Mouse (Mus musculus) embryonic facial prominence, embryonic 15.5 days (tissue): ENCODE measurements around the gene Paqr9. TPM values are rescaled to one million over a fixed set of nuclear protein-coding genes. Genes with fewer than 3 reads are reported as not detected.

Experiments used
- ATAC-seq: fragments of 200-750 bp; cut with Nextera tagmentation; 2 replicates; pipeline ENCODE4 v1.8.0; 2017; ENCODE audit warnings: low read depth, moderate TSS enrichment; ENCODE audit not compliant: insufficient number of reproducible peaks, low FRiP score, low TSS enrichment
- H3K27ac ChIP-seq: fragments of 300-500 bp; sonication (generic); replicated peaks from 2 replicates; pipeline ENCODE4 v1.5.1; 2015; ENCODE audit warnings: mild to moderate bottlenecking, inconsistent platforms
- H3K27me3 ChIP-seq: fragments of 300-500 bp; sonication (generic); 2 replicates; pipeline ENCODE4 v1.6.1; 2015; ENCODE audit warnings: inconsistent platforms
- H3K36me3 ChIP-seq: fragments of 300-500 bp; sonication (generic); 2 replicates; pipeline ENCODE4 v1.6.1; 2015; ENCODE audit warnings: mild to moderate bottlenecking, inconsistent platforms
- H3K4me1 ChIP-seq: fragments of 300-500 bp; sonication (generic); 2 replicates; pipeline ENCODE4 v1.6.1; 2015; ENCODE audit warnings: inconsistent platforms
- H3K4me2 ChIP-seq: fragments of 300-500 bp; sonication (generic); replicated peaks from 2 replicates; pipeline ENCODE4 v1.6.1; 2015; ENCODE audit warnings: mild to moderate bottlenecking, inconsistent platforms
- H3K4me3 ChIP-seq: fragments of 300-500 bp; sonication (generic); replicated peaks from 2 replicates; pipeline ENCODE4 v1.5.1; 2015; ENCODE audit warnings: mild to moderate bottlenecking, inconsistent platforms
- H3K9ac ChIP-seq: fragments of 300-500 bp; sonication (generic); 2 replicates; pipeline ENCODE4 v1.6.1; 2015; ENCODE audit warnings: inconsistent platforms
- H3K9me3 ChIP-seq: fragments of 300-500 bp; sonication (generic); replicated peaks from 2 replicates; pipeline ENCODE4 v1.6.1; 2016; ENCODE audit warnings: inconsistent platforms
- WGBS: fragments of 180-500 bp; shearing (Covaris S2); methylation state at CpG from one replicate; pipeline ENCODE4 v1.1.7; 2015; 5-methylcytosine and 5-hydroxymethylcytosine counted together
- polyA plus RNA-seq: library from polyadenylated mRNA; unstranded; fragments of >200 nt; fragmentation: Nextera tagmentation; extraction: Ambion mirVana; gene quantifications from 2 replicates; pipeline ENCODE4 v1.2.1, GENCODE M21; 2015

The Paqr9 gene
- polyA plus RNA-seq, 1 experiment from 2014 or later = 0.23 TPM

DNA sequence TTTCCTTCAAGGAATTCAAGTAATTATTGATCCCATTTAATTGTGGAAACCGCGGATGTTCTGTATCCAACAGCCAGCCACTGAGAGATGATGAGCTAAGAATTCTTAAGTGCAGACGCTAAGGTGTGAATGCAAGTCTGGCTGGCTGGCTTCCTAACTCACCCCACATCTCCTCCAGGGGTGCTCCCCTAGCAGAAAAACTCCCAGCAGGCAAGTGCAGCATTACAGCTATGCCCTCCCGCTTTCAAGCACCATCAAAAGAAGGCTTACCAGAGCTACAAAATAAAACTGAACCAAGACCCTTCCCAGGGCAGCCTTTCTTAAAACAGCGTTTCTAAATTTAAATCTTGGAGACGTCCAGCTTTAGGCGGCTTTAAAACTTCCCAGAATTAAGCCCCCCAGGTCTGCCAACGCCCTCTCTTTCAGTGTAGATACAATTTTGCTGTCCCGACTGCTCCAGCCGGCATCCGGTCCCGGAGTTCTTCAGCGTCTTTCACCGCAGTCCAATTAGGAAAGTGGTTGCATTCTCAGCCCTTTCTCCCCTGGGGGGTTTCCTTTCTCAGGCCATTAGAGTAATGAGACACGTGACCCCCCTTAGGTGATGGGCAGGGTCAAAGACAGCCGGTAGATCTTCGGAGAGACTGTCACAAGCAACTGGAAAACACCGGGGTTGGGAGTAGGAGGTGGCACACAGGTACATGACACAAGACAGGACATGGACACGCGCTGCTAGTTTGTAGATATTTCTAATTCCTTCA, 22.5 kb downstream of the Paqr9 start:
- H3K9ac ChIP-seq = no peak overlapping the region
- no peak for ATAC-seq
- no peaks in the 10 kb centered on the region for H3K9me3 ChIP-seq
- peak overlapping the region; percentile 14 for H3K4me3 ChIP-seq
- 5% methylated on average over 20 of the region's 20 CpGs for WGBS
- peaks cover 4% of the 10 kb centered on the region; the same call in 1 of the 2 replicates for H3K4me1 ChIP-seq
- H3K36me3 ChIP-seq = no peaks in the 10 kb centered on the region
- peak overlapping the region; percentile 39 for H3K4me2 ChIP-seq
- peaks cover 11% of the 10 kb centered on the region for H3K27me3 ChIP-seq
- no peak overlapping the region for H3K27ac ChIP-seq

DNA sequence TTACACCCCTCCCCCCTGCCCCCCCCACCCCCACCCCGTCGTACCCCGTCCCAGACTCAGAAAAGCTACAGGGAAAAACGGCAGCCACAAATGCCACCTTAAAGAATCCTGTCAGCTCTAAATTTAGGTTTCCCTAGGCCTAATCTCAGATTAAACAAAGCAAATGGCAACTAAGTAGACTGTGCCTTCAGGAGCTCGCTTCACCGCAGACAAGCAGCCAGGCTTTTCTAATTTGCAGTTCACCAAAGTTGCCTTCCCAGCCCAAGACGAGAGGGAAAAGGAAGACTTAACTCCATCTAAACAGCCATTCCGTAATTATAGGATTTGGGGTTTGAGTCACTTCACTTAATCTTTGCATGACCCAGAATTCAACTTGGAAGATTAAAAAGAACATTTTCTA, 23.1 kb downstream of the Paqr9 start:
- H3K27me3 ChIP-seq = peaks cover 11% of the 10 kb centered on the region
- ATAC-seq = no peak
- no peak overlapping the region for H3K4me2 ChIP-seq
- no peaks in the 10 kb centered on the region for H3K36me3 ChIP-seq
- 3% methylated on average over 8 of the region's 8 CpGs for WGBS
- H3K4me3 ChIP-seq = no peak overlapping the region
- no peak overlapping the region for H3K27ac ChIP-seq
- no peak overlapping the region for H3K9ac ChIP-seq
- H3K9me3 ChIP-seq = no peaks in the 10 kb centered on the region
- peaks cover 4% of the 10 kb centered on the region; the same call in 1 of the 2 replicates for H3K4me1 ChIP-seq

DNA sequence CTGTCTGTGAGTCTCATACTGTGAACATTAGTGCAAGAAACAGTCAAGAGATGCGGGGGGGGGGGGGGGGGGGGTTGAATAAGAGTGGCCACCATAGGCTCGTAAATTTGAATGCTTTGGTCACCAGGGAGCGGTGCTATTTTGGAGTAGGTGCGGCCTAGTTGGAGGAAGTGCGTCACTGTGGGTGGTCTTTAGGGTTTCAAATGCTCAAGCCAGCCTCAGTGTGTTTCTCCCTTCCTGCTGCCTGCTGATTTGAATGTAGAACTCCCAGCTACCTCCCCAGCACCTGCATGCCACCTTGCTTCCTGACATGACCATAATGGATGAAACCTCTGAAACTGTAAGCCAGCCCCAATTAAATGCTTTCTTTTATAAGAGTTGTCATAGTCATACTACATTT, 26.6 kb downstream of the Paqr9 start:
- ATAC-seq = no peak
- H3K4me3 ChIP-seq = no peak overlapping the region
- peaks cover 4% of the 10 kb centered on the region; the same call in 1 of the 2 replicates for H3K4me1 ChIP-seq
- no peak overlapping the region for H3K4me2 ChIP-seq
- WGBS = 95% methylated on average over 4 of the region's 5 CpGs
- no peak overlapping the region for H3K27ac ChIP-seq
- no peaks in the 10 kb centered on the region for H3K36me3 ChIP-seq
- no peak overlapping the region for H3K9ac ChIP-seq
- H3K27me3 ChIP-seq = peaks cover 8% of the 10 kb centered on the region
- H3K9me3 ChIP-seq = no peaks in the 10 kb centered on the region

DNA sequence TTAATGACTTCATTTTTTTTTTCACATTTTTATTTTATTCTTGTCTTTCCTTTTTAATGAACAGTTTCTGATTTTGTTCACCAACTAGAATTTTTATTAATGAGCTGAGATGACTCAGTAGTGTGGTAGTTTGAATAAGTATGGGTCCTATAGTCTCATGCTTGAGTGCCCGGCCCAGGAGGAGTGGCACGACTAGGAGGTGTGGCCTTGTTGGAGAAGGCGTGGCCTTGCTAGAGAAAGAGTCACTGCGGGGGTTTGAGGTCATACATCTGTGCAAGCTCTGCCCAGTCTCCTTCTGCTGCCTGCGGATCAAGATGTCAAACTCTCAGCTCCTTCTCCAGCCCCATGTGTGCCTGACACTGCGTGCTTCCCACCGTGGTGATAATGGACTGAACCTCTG, 28.6 kb downstream of the Paqr9 start:
- WGBS = 91% methylated on average over 7 of the region's 7 CpGs

DNA sequence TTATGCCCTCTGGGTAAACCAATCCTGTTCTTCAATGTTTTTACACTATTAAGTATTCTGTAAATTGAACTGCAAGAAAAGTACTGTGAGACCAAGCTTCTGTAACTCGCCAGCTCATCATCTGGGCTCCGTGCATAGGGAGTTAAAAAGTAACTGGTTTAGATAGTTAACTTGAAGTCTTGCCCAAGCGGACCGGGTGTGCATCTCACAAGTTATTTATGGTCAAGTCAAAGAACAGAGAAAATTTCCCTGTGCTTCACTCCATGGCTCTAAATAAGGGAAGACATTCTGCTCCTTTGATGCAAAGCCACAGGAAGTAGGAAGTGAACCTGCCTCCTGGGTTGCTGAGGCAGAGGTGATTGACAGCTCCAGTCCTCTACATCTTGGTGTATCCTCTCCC, 34.8 kb downstream of the Paqr9 start:
- H3K9ac ChIP-seq = no peak overlapping the region
- no peaks in the 10 kb centered on the region for H3K9me3 ChIP-seq
- H3K27me3 ChIP-seq = no peaks in the 10 kb centered on the region
- no peaks in the 10 kb centered on the region for H3K36me3 ChIP-seq
- H3K4me2 ChIP-seq = no peak overlapping the region
- no peak overlapping the region for H3K4me3 ChIP-seq
- WGBS = 82% methylated on average over 4 of the region's 4 CpGs
- H3K4me1 ChIP-seq = no peaks in the 10 kb centered on the region
- H3K27ac ChIP-seq = no peak overlapping the region
- no peak for ATAC-seq

More for the DNA sequence above, 28.6 kb downstream of the Paqr9 start:
- Histone ChIP-seq H3K4me1 (no peaks in the 10 kb centered on the region), H3K4me2 (no peak overlapping the region), H3K9ac (no peak overlapping the region), H3K36me3 (no peaks in the 10 kb centered on the region), H3K9me3 (no peaks in the 10 kb centered on the region), H3K4me3 (no peak overlapping the region), H3K27me3 (no peaks in the 10 kb centered on the region), H3K27ac (no peak overlapping the region)
- ATAC-seq = no peak

DNA sequence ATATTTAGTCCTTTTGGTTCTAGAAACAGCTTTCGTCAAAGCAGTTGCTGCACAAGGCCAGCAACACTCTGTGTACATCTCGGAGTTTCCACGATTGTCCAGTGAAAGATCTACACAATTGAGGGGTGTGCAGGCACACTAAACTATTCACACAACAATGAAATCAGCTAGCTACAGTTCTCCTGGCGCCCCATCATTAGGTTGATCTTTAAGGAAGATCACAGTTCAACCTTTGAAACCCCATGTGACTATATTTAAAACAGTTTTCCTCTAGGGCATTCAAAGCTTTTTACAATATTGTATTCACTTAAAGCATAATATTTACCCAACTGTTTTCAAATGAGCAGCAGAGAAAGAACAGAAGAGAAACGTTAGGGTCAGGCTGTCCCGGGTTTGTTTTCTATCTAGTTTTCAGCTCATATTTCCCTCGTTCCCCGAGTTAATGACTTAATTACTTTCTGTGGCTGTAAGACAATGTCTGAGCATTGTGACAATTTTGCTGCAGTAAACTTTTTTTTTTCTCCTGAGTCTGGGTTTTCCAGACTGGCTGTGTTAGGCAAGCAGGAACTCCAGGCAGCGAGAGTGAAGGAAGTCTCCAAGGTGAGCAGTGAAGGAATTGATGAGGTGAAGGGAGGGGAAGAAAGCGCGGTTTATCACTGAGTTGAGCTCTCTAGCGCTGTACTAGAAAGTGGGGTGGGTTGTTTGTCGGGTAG, 38.2 kb downstream of the Paqr9 start:
- H3K4me2 ChIP-seq = peak overlapping the region; percentile 36
- no peaks in the 10 kb centered on the region for H3K36me3 ChIP-seq
- ATAC-seq = no peak
- no peaks in the 10 kb centered on the region for H3K9me3 ChIP-seq
- no peaks in the 10 kb centered on the region for H3K27me3 ChIP-seq
- H3K4me3 ChIP-seq = peak overlapping the region; percentile 7; the same call in 1 of the 2 replicates
- 31% methylated on average over 13 of the region's 13 CpGs for WGBS
- no peak overlapping the region for H3K9ac ChIP-seq
- no peak overlapping the region for H3K27ac ChIP-seq
- no peaks in the 10 kb centered on the region for H3K4me1 ChIP-seq

DNA sequence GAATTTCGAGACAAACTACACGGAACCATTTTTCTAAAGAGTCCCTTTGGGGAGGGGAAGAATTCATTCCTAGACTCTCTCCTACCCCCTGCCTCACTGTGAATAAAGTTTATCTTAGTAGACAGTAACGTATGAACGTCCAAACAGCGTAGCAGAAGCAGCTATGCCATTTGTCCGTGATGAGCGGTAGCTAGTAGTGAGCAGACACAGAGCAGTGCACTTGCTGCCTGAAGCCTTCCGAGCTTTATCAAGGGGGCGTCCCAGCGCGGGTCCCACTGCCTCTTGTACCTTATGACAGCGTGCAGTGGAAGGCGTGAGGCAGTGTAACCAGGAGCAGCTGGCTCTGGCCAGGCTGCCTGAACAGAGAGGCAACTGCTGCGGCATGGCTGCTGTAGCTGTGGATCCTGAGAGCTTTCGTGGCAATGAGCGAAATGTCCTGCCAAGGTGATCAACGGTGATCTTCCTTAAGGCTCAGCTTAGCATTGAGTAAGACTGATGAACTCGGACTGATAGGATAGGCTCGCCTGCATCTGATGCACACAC, 38.8 kb downstream of the Paqr9 start:
- Histone ChIP-seq H3K27me3 (no peaks in the 10 kb centered on the region), H3K27ac (no peak overlapping the region), H3K36me3 (no peaks in the 10 kb centered on the region), H3K9ac (no peak overlapping the region), H3K4me1 (no peaks in the 10 kb centered on the region), H3K4me3 (peak overlapping the region; percentile 7; the same call in 1 of the 2 replicates), H3K9me3 (no peaks in the 10 kb centered on the region), H3K4me2 (peak overlapping the region; percentile 36)
- no peak for ATAC-seq
- WGBS = 39% methylated on average over 19 of the region's 19 CpGs

DNA sequence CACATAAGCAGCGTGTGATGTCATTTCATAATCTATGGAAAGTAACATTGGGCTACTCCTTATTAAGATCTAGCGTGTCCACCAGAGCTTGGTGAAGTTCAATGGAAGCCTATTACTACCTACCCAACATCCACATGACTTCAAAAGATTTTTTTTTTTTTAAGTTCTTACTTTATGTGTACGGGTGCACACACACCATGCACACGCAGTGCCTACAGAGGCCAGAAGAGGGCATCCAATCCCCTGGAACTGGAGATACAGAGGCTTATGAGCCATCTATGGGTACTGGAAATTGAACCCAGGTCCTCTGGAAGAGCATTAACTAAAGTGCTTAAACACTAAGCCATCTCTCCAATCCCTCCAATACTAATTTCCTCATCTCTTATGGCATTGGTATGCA, 39.9 kb downstream of the Paqr9 start:
- Histone ChIP-seq H3K4me1 (no peaks in the 10 kb centered on the region), H3K27me3 (no peaks in the 10 kb centered on the region), H3K36me3 (no peaks in the 10 kb centered on the region), H3K9ac (no peak overlapping the region), H3K9me3 (no peaks in the 10 kb centered on the region), H3K27ac (no peak overlapping the region), H3K4me2 (no peak overlapping the region), H3K4me3 (no peak overlapping the region)
- no peak for ATAC-seq
- WGBS = 90% methylated on average over 4 of the region's 4 CpGs

DNA sequence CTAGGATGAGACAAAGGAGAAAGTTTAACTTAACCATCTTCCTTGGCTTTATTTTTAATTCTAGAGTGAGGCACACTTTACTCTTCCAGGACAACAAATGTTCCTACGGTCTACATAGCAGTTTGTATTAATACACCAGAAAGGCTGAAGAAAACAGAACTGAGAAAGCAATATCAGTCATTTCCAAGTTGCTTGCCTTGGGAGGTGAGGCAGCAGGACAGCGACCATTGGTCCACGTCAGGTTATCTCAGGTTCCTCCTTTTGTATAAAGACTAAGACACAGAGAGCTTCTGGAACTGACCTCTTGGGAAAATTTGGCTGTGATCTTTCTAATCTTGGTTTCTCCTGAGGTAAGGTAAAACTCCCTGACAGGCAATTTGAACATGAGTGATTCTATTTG, 43.4 kb downstream of the Paqr9 start:
- H3K27ac ChIP-seq = no peak overlapping the region
- no peaks in the 10 kb centered on the region for H3K9me3 ChIP-seq
- ATAC-seq = no peak
- H3K27me3 ChIP-seq = no peaks in the 10 kb centered on the region
- H3K4me2 ChIP-seq = no peak overlapping the region
- H3K4me1 ChIP-seq = no peaks in the 10 kb centered on the region
- WGBS = 88% methylated on average over 3 of the region's 3 CpGs
- no peak overlapping the region for H3K4me3 ChIP-seq
- no peaks in the 10 kb centered on the region for H3K36me3 ChIP-seq
- no peak overlapping the region for H3K9ac ChIP-seq

DNA sequence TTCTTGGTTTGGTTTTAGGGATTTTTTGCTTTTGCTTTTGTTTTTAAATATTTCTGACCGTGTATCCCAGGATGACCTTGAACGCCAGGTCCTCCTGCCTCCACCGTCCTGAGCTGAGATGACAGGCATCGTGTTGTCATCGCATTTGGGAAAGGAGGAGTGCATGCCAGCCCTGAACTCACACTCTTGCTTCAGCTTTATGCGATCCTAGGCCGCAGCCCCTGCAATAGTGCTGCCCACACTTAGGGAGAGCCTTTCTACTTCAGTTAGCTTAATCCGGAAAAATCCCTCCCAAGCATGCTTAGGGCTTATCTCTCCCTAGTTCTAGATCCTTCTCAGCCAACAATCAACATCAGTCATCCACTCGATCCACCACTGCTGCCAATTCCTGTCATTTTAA, 43.9 kb downstream of the Paqr9 start:
- ATAC-seq = no peak
- Histone ChIP-seq H3K4me1 (no peaks in the 10 kb centered on the region), H3K36me3 (no peaks in the 10 kb centered on the region), H3K27me3 (no peaks in the 10 kb centered on the region), H3K9ac (no peak overlapping the region), H3K9me3 (no peaks in the 10 kb centered on the region), H3K4me3 (no peak overlapping the region), H3K4me2 (no peak overlapping the region), H3K27ac (no peak overlapping the region)
- 78% methylated on average over 9 of the region's 9 CpGs for WGBS

DNA sequence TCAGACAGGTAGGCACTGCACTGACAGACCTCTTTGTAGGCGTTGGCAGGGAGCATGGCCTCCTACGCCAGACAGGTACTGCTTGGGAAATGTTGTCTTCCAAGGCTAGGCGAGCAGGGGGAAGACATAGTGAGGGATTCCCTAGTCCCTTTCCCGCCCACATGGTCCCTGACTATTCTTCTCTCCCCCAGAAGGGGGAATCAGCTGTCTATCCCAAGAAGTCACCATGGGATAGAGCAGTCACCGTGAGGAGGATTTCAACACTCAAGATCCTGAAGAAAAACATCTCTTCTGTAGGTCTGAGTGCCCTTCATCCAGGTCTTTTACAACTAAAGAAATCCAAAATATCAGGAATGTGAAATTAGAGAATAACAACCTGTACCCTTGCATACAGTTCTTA, 47.7 kb downstream of the Paqr9 start:
- no peaks in the 10 kb centered on the region for H3K4me1 ChIP-seq
- H3K9me3 ChIP-seq = no peaks in the 10 kb centered on the region
- no peak for ATAC-seq
- no peak overlapping the region for H3K4me2 ChIP-seq
- no peaks in the 10 kb centered on the region for H3K36me3 ChIP-seq
- H3K27ac ChIP-seq = no peak overlapping the region
- no peak overlapping the region for H3K9ac ChIP-seq
- no peaks in the 10 kb centered on the region for H3K27me3 ChIP-seq
- H3K4me3 ChIP-seq = no peak overlapping the region
- whole genome bisulfite sequencing = 53% methylated on average over 5 of the region's 5 CpGs
